Mouse (Mus musculus) forebrain, embryonic 14.5 days (tissue): ENCODE results near the gene H2afj. TPM values are rescaled to one million over a fixed set of nuclear protein-coding genes. Genes with fewer than 3 reads are reported as not detected.

Experiments used
- ATAC-seq: fragments of 200-750 bp; cut with Nextera tagmentation; 2 replicates; pipeline ENCODE4 v1.8.0; 2017; ENCODE audit warnings: mild to moderate bottlenecking, moderate library complexity
- DNase-seq: peaks from one replicate; pipeline ENCODE4 v3.0.0-alpha.2; 2015; ENCODE audit warnings: low spot score
- H3K27ac ChIP-seq: fragments of 300-500 bp; sonication (generic); 2 replicates; pipeline ENCODE4 v1.5.1; 2014; ENCODE audit warnings: low read depth, mild to moderate bottlenecking, control low read depth, low read length, moderate library complexity
- H3K27me3 ChIP-seq: fragments of 300-500 bp; sonication (generic); replicated peaks from 2 replicates; pipeline ENCODE4 v1.6.1; 2014; ENCODE audit warnings: low read length, control low read depth, mixed read lengths; ENCODE audit not compliant: control insufficient read depth, insufficient read depth
- H3K36me3 ChIP-seq: fragments of 300-500 bp; sonication (generic); 2 replicates; pipeline ENCODE4 v1.6.1; 2014; ENCODE audit warnings: low read length, control low read depth; ENCODE audit not compliant: control insufficient read depth, insufficient read depth
- H3K4me1 ChIP-seq: fragments of 300-500 bp; sonication (generic); 2 replicates; pipeline ENCODE4 v1.6.1; 2014; ENCODE audit warnings: antibody characterized with exemption, low read length, control low read depth; ENCODE audit not compliant: control insufficient read depth, insufficient read depth
- H3K4me2 ChIP-seq: fragments of 300-500 bp; sonication (generic); 2 replicates; pipeline ENCODE4 v1.6.1; 2014; ENCODE audit warnings: mild to moderate bottlenecking, control low read depth, low read length
- H3K4me3 ChIP-seq: fragments of 300-500 bp; sonication (generic); 2 replicates; pipeline ENCODE4 v1.5.1; 2014; ENCODE audit warnings: low read depth, low read length, control low read depth
- H3K9ac ChIP-seq: fragments of 300-500 bp; sonication (generic); 2 replicates; pipeline ENCODE4 v1.6.1; 2014; ENCODE audit warnings: mild to moderate bottlenecking, low read length, control low read depth, moderate library complexity
- H3K9me3 ChIP-seq: fragments of 300-500 bp; sonication (generic); replicated peaks from 2 replicates; pipeline ENCODE4 v1.6.1; 2016; ENCODE audit warnings: low read length, control low read depth, mixed read lengths; ENCODE audit not compliant: control insufficient read depth
- WGBS: fragments of 180-500 bp; shearing (Covaris S2); extraction: QIAGEN DNeasy Blood & Tissue Kit; methylation state at CpG from one replicate; pipeline ENCODE4 v1.1.7; 2014; 5-methylcytosine and 5-hydroxymethylcytosine counted together
- polyA plus RNA-seq: library from polyadenylated mRNA; unstranded; fragments of >200 nt; fragmentation: Nextera tagmentation; extraction: Ambion mirVana; gene quantifications from 2 replicates; pipeline ENCODE4 v1.2.1, GENCODE M21; 2014

H2afj gene
- polyA plus RNA-seq, 1 experiment from 2014 or later = 108 TPM

GRCm38 (mm10) chr6:136803739-136804633 is 4.1 kb upstream of the H2afj start, which contains the start of gene Hist4h4:
Gene Hist4h4, minus strand, starts transcription at chr6:136804415.
- Histone ChIP-seq H3K27me3 (no peaks in the 10 kb centered on the region), H3K9ac (peak within 1 kb of the TSS; percentile 90), H3K27ac (peak within 1 kb of the TSS; percentile 98), H3K36me3 (no peaks in the 10 kb centered on the region), H3K9me3 (no peaks in the 10 kb centered on the region), H3K4me2 (peak within 1 kb of the TSS; percentile 56), H3K4me3 (peak within 1 kb of the TSS; percentile 71), H3K4me1 (peaks cover 8% of the 10 kb centered on the region)
- peak; percentile 96 for DNase-seq
- under 1% methylated on average over 50 of the region's 50 CpGs for WGBS
- peak; percentile 81 for ATAC-seq

- no peak for ATAC-seq
- peak; percentile 22 for DNase-seq
Measured at GRCm38 (mm10) chr6:136804705-136805408, 3.2 kb upstream of the H2afj start.

GRCm38 (mm10) chr6:136805409-136805775 is 2.7 kb upstream of the H2afj start:
- ATAC-seq (no peak), DNase-seq (no peak)
- H3K9me3 ChIP-seq = no peaks in the 10 kb centered on the region
- H3K27ac ChIP-seq = no peak overlapping the region
- no peaks in the 10 kb centered on the region for H3K27me3 ChIP-seq
- no peak overlapping the region for H3K4me2 ChIP-seq
- 92% methylated on average over 1 of the region's 1 CpGs for WGBS
- no peak overlapping the region for H3K4me3 ChIP-seq
- no peak overlapping the region for H3K9ac ChIP-seq
- H3K4me1 ChIP-seq = peaks cover 14% of the 10 kb centered on the region
- H3K36me3 ChIP-seq = no peaks in the 10 kb centered on the region

More at GRCm38 (mm10) chr6:136804705-136805408, 3.2 kb upstream of the H2afj start:
- peak overlapping the region; percentile 56 for H3K4me2 ChIP-seq
- peak overlapping the region; percentile 71 for H3K4me3 ChIP-seq
- no peaks in the 10 kb centered on the region for H3K36me3 ChIP-seq
- H3K4me1 ChIP-seq = peaks cover 14% of the 10 kb centered on the region
- H3K27ac ChIP-seq = peak overlapping the region; percentile 98
- no peaks in the 10 kb centered on the region for H3K27me3 ChIP-seq
- WGBS = 29% methylated on average over 9 of the region's 9 CpGs
- peak overlapping the region; percentile 90 for H3K9ac ChIP-seq
- H3K9me3 ChIP-seq = no peaks in the 10 kb centered on the region

GRCm38 (mm10) chr6:136806819-136807218 is 1.2 kb upstream of the H2afj start:
- DNase-seq (no peak), ATAC-seq (no peak)
- peaks cover 2% of the 10 kb centered on the region for H3K36me3 ChIP-seq
- no peak overlapping the region for H3K27ac ChIP-seq
- WGBS = 73% methylated on average over 5 of the region's 5 CpGs
- H3K4me2 ChIP-seq = no peak overlapping the region
- peaks cover 14% of the 10 kb centered on the region for H3K4me1 ChIP-seq
- no peak overlapping the region for H3K4me3 ChIP-seq
- H3K27me3 ChIP-seq = no peaks in the 10 kb centered on the region
- H3K9ac ChIP-seq = no peak overlapping the region
- no peaks in the 10 kb centered on the region for H3K9me3 ChIP-seq

- no peak for ATAC-seq
- H3K27me3 ChIP-seq = no peaks in the 10 kb centered on the region
- WGBS = 31% methylated on average over 18 of the region's 18 CpGs
- H3K4me3 ChIP-seq = peak overlapping the region; percentile 73
- H3K9ac ChIP-seq = peak overlapping the region; percentile 17; the same call in 1 of the 2 replicates
- peaks cover 14% of the 10 kb centered on the region for H3K4me1 ChIP-seq
- peaks cover 9% of the 10 kb centered on the region for H3K36me3 ChIP-seq
- H3K27ac ChIP-seq = no peak overlapping the region
- DNase-seq = no peak
- H3K9me3 ChIP-seq = no peaks in the 10 kb centered on the region
- H3K4me2 ChIP-seq = peak overlapping the region; percentile 97
Measured at GRCm38 (mm10) chr6:136807395-136808013, 540 bp upstream of the H2afj start.

- ATAC-seq (peak; percentile 3; the same call in 1 of the 2 replicates), DNase-seq (no peak)
- 1% methylated on average over 28 of the region's 28 CpGs for WGBS
- Histone ChIP-seq H3K4me2 (peak overlapping the region; percentile 97), H3K9ac (peak overlapping the region; percentile 69), H3K9me3 (no peaks in the 10 kb centered on the region), H3K27ac (no peak overlapping the region), H3K4me3 (peak overlapping the region; percentile 73), H3K27me3 (no peaks in the 10 kb centered on the region), H3K4me1 (peaks cover 9% of the 10 kb centered on the region), H3K36me3 (peaks cover 20% of the 10 kb centered on the region)
Measured at GRCm38 (mm10) chr6:136808631-136809046, 595 bp downstream of the H2afj start.

- Histone ChIP-seq H3K36me3 (peaks cover 24% of the 10 kb centered on the region), H3K9ac (peak overlapping the region; percentile 69), H3K27ac (no peak overlapping the region), H3K4me2 (peak overlapping the region; percentile 97), H3K4me3 (peak overlapping the region; percentile 73), H3K27me3 (no peaks in the 10 kb centered on the region), H3K4me1 (peaks cover 9% of the 10 kb centered on the region), H3K9me3 (no peaks in the 10 kb centered on the region)
- ATAC-seq (no peak), DNase-seq (no peak)
- 41% methylated on average over 14 of the region's 14 CpGs for WGBS
Measured at GRCm38 (mm10) chr6:136809077-136809476, 1.0 kb downstream of the H2afj start.

GRCm38 (mm10) chr6:136809673-136810072 is 1.6 kb downstream of the H2afj start:
- H3K27ac ChIP-seq = no peak overlapping the region
- H3K9me3 ChIP-seq = no peaks in the 10 kb centered on the region
- no peak overlapping the region for H3K9ac ChIP-seq
- ATAC-seq (no peak), DNase-seq (no peak)
- H3K36me3 ChIP-seq = peaks cover 30% of the 10 kb centered on the region
- H3K4me2 ChIP-seq = peak overlapping the region; percentile 97; the same call in 1 of the 2 replicates
- H3K4me1 ChIP-seq = peaks cover 9% of the 10 kb centered on the region
- H3K4me3 ChIP-seq = no peak overlapping the region
- WGBS = 86% methylated on average over 13 of the region's 13 CpGs
- H3K27me3 ChIP-seq = no peaks in the 10 kb centered on the region
